Mouse (Mus musculus) heart, postnatal 0 days (tissue): Measurements from ENCODE around the gene Gm49325. TPM values are rescaled to one million over a fixed set of nuclear protein-coding genes. Genes with fewer than 3 reads are reported as not detected.

Experiments used
- ATAC-seq: fragments of 200-750 bp; cut with Nextera tagmentation; 2 replicates; pipeline ENCODE4 v1.8.0; 2017; ENCODE audit warnings: low read depth, moderate number of reproducible peaks, moderate library complexity; ENCODE audit not compliant: insufficient read depth
- DNase-seq: peaks from one replicate; pipeline ENCODE4 v3.0.0-alpha.2; 2016; ENCODE audit warnings: low spot score
- H3K27ac ChIP-seq: fragments of 300-500 bp; sonication (generic); 2 replicates; pipeline ENCODE4 v1.5.1; 2014; ENCODE audit warnings: low read depth, mild to moderate bottlenecking
- H3K27me3 ChIP-seq: fragments of 300-500 bp; sonication (generic); 2 replicates; pipeline ENCODE4 v1.6.1; 2014; ENCODE audit warnings: low read length, mixed read lengths; ENCODE audit not compliant: control insufficient read depth, insufficient read depth
- H3K36me3 ChIP-seq: fragments of 300-500 bp; sonication (generic); replicated peaks from 2 replicates; pipeline ENCODE4 v1.6.1; 2014; ENCODE audit warnings: low read length, mixed read lengths; ENCODE audit not compliant: control insufficient read depth, insufficient read depth
- H3K4me1 ChIP-seq: fragments of 300-500 bp; sonication (generic); 2 replicates; pipeline ENCODE4 v1.6.1; 2014; ENCODE audit warnings: antibody characterized with exemption; ENCODE audit not compliant: control insufficient read depth, insufficient read depth
- H3K4me2 ChIP-seq: fragments of 300-500 bp; sonication (generic); 2 replicates; pipeline ENCODE4 v1.6.1; 2014; ENCODE audit warnings: low read depth, mild to moderate bottlenecking, low read length, moderate library complexity
- H3K4me3 ChIP-seq: fragments of 300-500 bp; sonication (generic); 2 replicates; pipeline ENCODE4 v1.5.1; 2014; ENCODE audit warnings: low read depth, low read length
- H3K9ac ChIP-seq: fragments of 300-500 bp; sonication (generic); replicated peaks from 2 replicates; pipeline ENCODE4 v1.6.1; 2014; ENCODE audit warnings: low read depth, low read length, mixed read lengths
- H3K9me3 ChIP-seq: fragments of 300-500 bp; sonication (generic); replicated peaks from 2 replicates; pipeline ENCODE4 v1.6.1; 2016; ENCODE audit warnings: low read length; ENCODE audit not compliant: control insufficient read depth
- CTCF ChIP-seq: IDR thresholded peaks from 2 replicates; pipeline ENCODE4 v1.5.1; 2016; ENCODE audit warnings: antibody characterized with exemption, control low read depth, low read depth
- EP300 ChIP-seq: IDR thresholded peaks from 2 replicates; pipeline ENCODE4 v1.6.1; 2016; ENCODE audit warnings: antibody characterized with exemption, low read depth
- WGBS: fragments of 180-500 bp; shearing (Covaris S2); extraction: QIAGEN DNeasy Blood & Tissue Kit; methylation state at CpG from one replicate; pipeline ENCODE4 v1.1.7; 2014; 5-methylcytosine and 5-hydroxymethylcytosine counted together
- polyA plus RNA-seq: library from polyadenylated mRNA; unstranded; fragments of >200 nt; fragmentation: Nextera tagmentation; extraction: Ambion mirVana; gene quantifications from 2 replicates; pipeline ENCODE4 v1.2.1, GENCODE M21; 2015
- total RNA-seq: library from RNA; depleted of rRNA; stranded (reverse); fragments of >200 nt; gene quantifications from 2 replicates; pipeline ENCODE4 v1.2.3, GENCODE M21; 2014; ENCODE audit warnings: low replicate concordance

The Gm49325 gene
- total and polyA plus RNA-seq, 2 experiments from 2014 or later: 13.7 TPM; not detected in 1

DNA sequence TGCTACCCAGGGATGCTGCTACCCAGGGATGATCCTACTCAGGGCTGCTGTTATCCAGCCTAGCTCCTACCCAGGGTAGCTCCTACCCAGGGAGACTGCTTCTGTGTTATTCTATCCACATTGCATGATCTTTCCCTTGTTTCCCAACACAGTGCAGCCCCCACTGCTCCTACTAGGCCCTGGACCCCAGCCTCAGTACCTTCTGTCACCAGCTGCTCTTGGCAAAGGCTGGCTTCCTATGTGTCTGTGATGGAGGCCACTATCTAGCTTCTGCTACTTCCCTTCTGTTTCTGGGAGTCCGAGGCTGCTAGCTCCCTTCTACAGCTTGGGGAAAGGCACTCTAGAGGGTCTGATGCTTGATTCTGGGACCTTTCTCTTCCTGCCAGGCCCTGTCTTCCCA is 41.5 kb downstream of the Gm49325 start:
- TF ChIP-seq EP300: no peak
- no peak for TF ChIP-seq CTCF

DNA sequence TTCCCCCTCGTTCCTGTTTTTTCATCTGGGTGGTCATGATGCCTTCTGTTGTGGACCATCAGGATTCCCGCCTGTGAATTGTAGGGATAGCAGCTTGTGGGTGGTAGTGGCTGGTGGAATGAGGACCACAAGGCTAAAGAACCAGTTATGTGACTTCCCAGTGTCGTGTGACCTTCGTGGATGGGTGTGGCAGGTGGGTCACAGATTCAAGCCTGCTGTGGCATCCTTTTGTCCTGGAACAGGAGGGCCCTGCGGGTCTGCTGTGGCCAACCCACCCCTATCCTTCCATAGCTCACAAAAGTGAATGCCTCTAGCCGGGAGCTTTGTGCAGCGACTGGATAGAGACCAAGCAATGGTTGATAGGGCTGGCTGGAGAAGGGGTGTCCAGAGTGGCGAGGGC is 41.9 kb downstream of the Gm49325 start:
- Histone ChIP-seq H3K27ac (no peak overlapping the region), H3K36me3 (peaks cover 44% of the 10 kb centered on the region), H3K9me3 (no peaks in the 10 kb centered on the region), H3K4me3 (no peak overlapping the region), H3K9ac (no peak overlapping the region), H3K4me1 (no peaks in the 10 kb centered on the region), H3K4me2 (no peak overlapping the region), H3K27me3 (no peaks in the 10 kb centered on the region)
- TF ChIP-seq EP300 (no peak), CTCF (no peak)
- no peak for ATAC-seq
- no peak for DNase-seq
- WGBS: 85% methylated on average over 8 of the region's 8 CpGs

More for the DNA sequence above, 41.5 kb downstream of the Gm49325 start:
- no peak overlapping the region for H3K9ac ChIP-seq
- no peak overlapping the region for H3K4me3 ChIP-seq
- no peaks in the 10 kb centered on the region for H3K27me3 ChIP-seq
- H3K4me1 ChIP-seq: no peaks in the 10 kb centered on the region
- no peaks in the 10 kb centered on the region for H3K9me3 ChIP-seq
- H3K27ac ChIP-seq: no peak overlapping the region
- no peak overlapping the region for H3K4me2 ChIP-seq
- H3K36me3 ChIP-seq: peaks cover 47% of the 10 kb centered on the region
- no peak for DNase-seq
- 64% methylated on average over 1 of the region's 1 CpGs for WGBS
- ATAC-seq: no peak

DNA sequence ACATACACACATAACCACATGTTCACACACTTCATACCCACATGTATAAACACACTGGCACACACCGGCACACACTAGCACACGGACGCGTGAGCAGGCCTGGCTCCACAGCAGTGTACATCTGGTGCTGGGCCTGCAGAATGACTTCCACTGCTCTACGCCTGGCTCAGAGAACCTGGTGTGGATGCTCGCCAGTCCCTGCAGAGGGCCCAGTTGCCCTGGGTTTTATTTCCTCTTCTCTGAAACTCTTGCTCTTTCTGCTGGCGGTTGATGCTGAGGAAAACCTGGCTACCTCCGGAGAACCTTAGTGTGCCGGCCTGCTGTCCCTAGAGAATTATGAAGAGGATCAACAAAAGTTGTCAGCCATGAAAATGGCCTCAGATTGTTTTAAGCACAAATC is 46.0 kb downstream of the Gm49325 start:
- Histone ChIP-seq H3K4me2 (no peak overlapping the region), H3K36me3 (0 out of 2 replicates have a peak, but pooled peaks cover 3% of the 10 kb centered on the region), H3K27ac (no peak overlapping the region), H3K9ac (no peak overlapping the region), H3K4me1 (no peaks in the 10 kb centered on the region), H3K4me3 (no peak overlapping the region), H3K9me3 (no peaks in the 10 kb centered on the region), H3K27me3 (no peaks in the 10 kb centered on the region)
- DNase-seq (no peak), ATAC-seq (no peak)
- 85% methylated on average over 9 of the region's 9 CpGs for WGBS
- TF ChIP-seq CTCF: no peak
- no peak for TF ChIP-seq EP300

DNA sequence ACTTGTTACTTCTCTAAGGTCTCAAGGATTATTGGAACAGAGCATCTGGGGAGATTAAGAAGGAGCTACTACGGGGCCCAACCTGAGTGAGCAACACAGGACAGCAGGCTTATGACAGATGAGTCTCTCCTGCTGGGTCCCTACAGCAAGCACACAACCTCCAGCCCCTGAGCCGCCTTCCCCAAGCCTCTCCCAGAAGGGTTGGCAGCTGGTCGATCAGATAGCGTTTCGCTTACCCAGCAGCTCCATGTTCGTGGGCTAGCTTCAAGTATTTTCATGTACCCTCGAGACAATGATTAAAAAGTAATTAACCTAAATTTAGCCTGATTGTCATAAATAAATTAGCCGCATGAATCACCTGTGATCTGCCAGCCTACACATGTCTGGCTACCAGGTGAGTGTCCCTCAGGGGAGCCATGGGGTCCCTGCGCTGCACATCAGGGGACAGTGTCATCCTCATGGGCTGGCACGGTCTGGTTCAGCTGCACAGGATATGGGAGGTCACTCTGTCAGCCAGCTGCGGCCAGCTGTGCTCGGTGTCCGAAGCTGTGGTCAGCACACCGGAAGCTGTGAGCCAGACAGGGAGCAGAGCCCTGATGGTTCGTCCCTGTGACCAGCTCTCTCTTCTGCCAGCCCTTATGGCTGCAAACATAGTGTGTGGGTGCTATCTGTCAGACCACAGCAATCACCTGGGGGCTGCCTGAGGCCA is 52.4 kb downstream of the Gm49325 start:
- ATAC-seq (peak; percentile 30; the same call in 1 of the 2 replicates), DNase-seq (no peak)

DNA sequence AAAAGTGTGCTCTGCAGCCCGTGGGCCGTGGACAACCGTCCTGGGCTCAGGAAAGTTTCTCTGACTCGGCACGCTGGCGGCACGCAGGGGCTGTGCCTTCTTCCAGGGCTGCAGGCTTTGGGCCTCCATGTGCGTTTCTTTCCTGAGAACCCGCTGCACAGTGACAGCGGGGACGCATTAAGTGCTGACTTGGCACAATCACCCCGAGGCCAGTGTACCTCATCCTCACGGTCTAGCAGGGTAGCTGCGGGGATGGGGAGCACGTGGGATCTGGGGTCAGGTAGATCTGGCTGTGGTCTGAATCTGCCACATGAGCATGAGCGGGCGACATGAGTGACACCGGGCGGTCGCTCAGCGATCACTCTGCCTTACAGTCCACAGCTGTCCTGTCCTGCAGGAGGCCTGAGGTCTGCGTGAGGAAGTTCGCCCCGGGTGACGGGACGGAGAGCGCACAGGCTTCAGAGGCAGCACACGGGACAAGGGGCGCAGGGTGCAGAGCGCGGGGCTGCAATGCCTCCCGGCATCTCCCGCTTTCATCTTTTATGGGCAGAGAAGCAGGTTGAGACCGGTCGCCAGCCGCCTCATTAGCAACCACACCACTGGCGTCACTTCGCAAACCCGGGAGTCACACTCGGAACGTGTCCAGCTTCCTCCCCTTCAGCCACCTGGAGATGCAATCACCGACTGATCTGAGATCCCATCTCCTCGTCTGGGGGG is 58.1 kb downstream of the Gm49325 start:
- Histone ChIP-seq H3K9ac (no peak overlapping the region), H3K4me3 (no peak overlapping the region), H3K4me2 (no peak overlapping the region), H3K27me3 (no peaks in the 10 kb centered on the region), H3K27ac (no peak overlapping the region), H3K9me3 (no peaks in the 10 kb centered on the region), H3K36me3 (no peaks in the 10 kb centered on the region), H3K4me1 (no peaks in the 10 kb centered on the region)
- DNase-seq (no peak), ATAC-seq (no peak)
- TF ChIP-seq CTCF: no peak
- TF ChIP-seq EP300: no peak
- 36% methylated on average over 43 of the region's 43 CpGs for WGBS

More for the DNA sequence above, 52.4 kb downstream of the Gm49325 start:
- H3K9me3 ChIP-seq: no peaks in the 10 kb centered on the region
- no peak overlapping the region for H3K4me2 ChIP-seq
- H3K9ac ChIP-seq: no peak overlapping the region
- H3K36me3 ChIP-seq: no peaks in the 10 kb centered on the region
- no peaks in the 10 kb centered on the region for H3K4me1 ChIP-seq
- H3K27me3 ChIP-seq: no peaks in the 10 kb centered on the region
- H3K4me3 ChIP-seq: no peak overlapping the region
- 55% methylated on average over 15 of the region's 15 CpGs for whole genome bisulfite sequencing
- TF ChIP-seq CTCF (no peak), EP300 (no peak)
- no peak overlapping the region for H3K27ac ChIP-seq
